Mouse (Mus musculus) CD4-positive helper T cell, adult 2 months (primary cell): Measurements from ENCODE around the gene Fbxw5.

Experiments used
- DNase-seq: peaks from one replicate; pipeline ENCODE4 v3.0.0-alpha.2; 2012; ENCODE audit warnings: low read depth, missing footprints, low spot score

The Fbxw5 gene

DNA sequence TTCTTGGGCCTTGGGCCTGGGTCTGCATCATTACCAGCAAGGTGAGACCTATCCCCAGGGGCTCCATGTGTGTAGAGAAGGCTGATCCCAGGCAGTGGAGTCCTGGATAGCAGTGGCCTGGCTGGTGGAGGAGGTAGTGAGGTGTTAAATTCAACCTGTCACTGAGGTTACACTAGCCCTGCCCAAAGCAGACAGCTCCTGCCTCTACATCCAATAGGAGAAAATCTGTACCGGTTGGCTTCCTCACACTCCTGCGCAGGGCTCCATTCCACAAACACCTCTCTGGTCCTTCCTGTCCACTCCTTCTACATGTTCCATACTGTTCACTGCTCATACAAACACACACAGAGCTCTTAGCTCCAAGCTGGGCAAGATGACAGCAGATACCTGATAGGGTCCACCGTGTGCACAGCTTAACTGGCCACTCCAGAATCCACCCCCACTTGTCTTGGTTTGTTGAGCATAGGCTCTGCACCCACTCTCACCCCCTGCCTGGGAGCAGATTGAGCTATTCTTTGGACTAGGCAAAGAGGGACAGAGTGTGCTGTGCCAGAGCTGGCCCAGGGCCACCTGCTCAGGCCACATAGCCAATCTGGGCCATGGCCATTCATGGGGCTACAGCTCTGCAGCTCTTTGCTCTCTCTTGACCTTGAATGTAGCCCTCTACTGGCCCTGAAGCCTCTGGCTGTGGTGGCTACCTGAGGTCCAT, 22.4 kb upstream of the Fbxw5 start:
- no peak for DNase-seq

DNA sequence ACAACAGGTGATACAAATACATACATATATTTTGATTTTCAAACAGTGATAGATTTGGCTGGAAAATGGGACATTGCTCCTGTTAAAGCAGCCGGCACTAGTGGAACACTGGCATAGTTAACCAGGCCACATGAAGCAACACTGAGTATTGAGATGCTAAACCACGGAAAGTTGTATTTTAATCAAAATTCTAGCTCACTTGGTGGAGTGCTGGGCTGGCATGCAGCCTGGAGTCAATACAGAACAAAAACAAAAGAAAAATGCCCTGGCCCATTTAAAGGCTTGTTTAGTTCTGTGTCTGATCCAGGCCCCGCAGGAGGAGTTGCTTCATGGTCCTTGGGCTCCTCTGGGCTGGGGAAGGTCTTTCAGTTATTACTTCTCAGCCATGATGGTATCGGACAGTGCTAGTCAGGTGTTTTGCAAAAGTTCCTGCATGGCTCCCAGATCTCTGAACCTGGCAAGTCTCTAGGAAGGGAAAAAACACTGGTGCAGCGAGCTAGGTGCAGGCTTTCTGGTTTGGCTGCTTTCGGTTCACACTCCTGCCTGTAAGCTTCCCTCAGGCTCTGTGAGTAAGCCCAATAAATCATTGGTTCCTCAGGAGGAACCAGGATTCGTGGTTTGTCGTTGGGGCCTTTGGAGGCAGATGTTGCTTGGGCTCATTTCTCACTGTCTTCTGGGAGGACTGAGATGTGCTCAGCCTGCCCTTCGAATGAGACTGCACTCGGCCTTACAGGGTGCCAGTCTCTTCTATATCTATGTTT, 20.8 kb upstream of the Fbxw5 start:
- DNase-seq = no peak

DNA sequence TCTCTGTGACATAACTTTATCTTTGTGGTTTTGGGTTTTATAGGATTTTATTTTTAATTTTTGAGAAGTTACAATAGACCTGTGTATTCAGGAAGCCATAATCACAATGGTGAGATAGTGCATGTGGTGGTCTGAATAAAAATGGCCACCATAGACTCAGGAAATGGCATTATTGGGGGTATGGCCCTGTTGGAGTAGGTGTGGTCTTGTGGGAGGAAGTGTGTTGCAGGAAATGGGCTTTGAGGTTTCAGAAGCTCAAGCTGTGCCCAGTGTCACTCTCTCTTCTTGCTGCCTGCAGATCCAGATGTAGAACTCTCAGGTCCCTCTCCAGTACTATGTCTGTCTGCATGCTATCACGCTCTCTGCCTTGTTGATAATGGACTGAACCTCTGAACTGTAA, 20.0 kb upstream of the Fbxw5 start:
- DNase-seq = no peak

DNA sequence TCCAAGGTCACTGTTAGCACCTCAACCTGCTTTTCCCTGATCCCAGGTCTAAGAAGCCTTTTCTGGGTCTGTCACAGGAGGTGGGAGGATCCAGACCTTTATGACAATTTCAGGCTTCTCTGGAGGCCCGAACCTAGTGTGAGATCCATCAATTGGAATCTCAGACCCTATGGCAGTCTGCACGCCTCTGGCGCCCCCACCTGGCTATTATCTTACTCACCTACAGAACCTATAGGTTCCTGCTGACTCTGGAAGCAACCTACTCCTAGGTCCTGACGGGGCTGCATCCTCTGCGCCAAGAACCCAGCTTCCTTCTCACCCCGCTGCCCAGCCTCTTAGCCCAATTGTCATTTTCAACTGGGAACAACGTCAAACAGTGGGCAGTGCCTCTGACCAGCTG, 17.6 kb upstream of the Fbxw5 start:
- peak; percentile 81 for DNase-seq

DNA sequence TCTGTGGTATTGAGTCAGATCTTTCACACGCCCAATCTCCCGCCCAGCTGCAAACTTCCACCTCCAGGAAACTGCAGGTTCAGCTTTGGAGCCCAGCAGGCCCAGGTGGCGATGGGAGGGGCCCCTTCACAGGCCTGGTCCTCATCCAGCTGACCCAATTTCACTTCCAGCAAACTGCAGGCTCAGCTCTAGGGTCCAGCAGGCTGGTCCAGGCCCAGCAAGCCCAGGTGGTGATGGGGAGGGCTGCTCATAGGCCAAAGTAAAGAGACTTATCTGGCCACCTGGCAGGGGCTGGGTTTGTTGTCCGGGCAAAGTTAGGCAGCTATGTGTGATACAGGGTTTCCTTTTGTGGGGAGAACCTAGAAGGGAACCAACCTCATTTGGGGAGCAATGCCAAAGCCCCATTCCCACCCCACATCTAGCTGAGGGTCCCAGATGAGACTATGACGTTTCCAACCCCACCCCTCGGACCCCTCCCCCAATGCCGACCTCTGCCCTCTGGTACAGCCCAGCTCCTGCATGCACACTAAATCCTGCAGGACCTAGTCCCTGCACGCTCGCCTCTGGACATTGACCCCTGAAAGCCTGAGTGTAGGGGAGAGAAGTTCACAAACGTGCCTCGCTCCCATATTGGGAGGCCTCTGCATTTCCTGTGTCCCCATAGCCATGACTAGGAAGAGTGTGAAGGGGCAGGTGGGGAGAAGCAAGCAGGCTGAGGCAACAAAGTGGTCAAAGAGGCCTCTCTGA, 15.5 kb upstream of the Fbxw5 start:
- DNase-seq = no peak

DNA sequence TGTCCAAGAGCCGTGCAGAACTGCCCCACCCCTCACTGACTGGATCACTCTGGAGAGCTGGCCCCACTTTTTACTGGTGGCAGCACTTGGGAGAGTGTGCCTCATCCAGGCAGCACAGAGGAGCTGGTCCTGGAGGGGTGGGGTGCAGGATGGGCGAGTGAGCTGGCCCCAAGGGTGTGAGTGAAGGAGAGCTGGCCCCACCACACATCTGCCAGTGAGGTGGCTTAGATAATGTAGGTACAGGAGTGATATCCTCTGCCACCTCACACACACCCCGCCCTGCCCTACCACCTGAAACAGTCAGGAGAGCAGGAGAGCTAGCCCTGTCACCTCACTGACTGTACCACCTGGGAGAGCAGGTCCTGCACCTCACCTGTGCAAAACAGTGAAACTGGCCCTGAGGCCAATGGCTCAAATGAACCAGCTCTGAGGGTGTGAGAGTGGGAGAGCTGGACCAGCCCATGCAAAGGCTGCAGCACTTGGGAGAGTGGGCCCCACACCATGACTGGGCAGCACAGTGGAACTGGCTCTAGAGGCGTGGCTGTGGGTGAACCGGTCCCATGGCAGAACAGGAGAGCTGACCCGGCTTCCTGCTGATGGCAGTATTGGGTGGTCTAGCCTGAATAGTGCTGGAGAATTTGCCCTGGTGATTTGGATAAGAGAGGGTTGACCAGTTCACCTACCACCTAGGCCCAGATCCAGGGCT, 12.4 kb upstream of the Fbxw5 start:
- DNase-seq = no peak

DNA sequence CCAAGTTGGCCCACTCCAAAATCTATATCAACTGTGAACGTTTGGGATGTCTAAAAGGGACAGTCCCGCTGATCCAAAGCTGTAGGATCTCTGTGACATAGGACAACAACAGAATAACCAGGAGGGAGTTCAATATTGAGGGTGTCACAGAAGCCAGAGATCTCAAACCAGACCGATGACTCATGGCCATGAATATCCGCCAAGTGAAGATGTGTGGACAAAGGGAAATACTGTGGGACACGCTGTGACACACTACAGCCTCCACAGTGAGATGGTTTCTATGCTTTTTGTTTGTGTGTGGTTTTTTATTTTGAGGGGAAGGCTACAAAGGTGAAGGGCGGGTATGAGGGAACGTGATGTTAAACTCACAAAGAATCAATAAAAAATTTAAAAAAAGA, 11.9 kb upstream of the Fbxw5 start:
- no peak for DNase-seq

DNA sequence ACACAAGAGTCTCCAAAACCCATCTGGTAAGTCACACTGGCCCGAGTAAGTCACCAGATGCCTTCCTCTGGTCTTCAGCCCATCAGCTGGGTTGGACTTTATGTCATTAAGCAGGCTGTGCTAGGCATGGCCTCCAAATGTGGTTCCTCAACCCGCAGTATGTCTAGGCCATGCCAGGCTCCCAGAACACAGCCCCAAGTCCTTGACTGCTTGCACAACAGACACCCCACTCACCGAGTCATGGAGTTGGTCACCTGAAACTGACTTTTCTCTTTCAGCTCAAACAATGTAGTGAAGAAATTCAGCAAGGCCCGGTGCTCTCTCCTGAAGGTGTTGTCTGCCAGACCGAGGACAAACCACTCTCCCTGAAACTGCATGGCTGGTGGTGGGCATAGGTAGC, 7.6 kb upstream of the Fbxw5 start:
- DNase-seq = no peak

DNA sequence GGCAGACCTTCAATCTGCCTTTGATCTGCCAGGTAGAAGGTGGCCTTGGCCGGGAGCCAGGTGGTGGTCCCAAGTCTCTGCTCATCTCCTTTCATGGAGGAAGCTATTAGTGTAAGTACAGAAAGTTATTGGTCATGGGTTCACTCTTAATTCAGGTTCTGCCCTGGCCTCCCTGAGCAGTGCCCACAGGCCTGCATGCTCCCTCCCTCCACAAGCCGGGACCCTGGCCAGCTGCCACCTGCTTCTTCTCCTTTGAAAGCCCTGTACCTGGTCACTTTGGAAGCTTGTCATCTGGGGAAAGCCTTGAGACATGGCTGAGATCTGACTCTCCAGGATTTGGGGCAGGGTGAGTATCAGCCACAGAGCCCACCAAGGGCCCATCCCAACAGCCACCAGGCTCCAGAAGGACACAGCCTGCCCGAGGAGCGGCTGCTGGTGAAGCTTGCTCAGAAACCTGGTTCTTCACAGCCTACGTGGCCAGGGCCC, 7.0 kb upstream of the Fbxw5 start, which contains the start of gene Lcn12:
TSS of gene Lcn12 (minus strand) at position 436 of the 486 bp plus-strand sequence.
- no peak for DNase-seq

DNA sequence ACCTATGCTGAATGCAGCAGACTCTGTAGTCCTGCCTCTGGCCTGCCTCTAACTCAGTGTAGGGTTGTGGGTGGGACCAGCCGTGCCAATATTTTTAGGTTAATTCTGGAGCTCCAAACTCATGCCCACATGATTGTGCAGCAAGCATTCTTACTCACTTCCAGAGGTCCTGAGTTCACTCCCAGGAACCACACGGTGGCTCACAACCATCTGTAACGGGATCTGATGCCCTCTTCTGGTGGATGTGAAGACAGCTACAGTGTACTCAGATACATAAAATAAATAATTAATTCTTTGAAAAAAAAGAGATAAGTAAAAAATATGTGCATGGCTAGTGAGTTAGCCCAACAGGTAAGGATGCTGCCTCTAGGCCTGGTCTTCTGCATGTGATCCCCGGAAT, 4.1 kb upstream of the Fbxw5 start:
- peak; percentile 52 for DNase-seq

DNA sequence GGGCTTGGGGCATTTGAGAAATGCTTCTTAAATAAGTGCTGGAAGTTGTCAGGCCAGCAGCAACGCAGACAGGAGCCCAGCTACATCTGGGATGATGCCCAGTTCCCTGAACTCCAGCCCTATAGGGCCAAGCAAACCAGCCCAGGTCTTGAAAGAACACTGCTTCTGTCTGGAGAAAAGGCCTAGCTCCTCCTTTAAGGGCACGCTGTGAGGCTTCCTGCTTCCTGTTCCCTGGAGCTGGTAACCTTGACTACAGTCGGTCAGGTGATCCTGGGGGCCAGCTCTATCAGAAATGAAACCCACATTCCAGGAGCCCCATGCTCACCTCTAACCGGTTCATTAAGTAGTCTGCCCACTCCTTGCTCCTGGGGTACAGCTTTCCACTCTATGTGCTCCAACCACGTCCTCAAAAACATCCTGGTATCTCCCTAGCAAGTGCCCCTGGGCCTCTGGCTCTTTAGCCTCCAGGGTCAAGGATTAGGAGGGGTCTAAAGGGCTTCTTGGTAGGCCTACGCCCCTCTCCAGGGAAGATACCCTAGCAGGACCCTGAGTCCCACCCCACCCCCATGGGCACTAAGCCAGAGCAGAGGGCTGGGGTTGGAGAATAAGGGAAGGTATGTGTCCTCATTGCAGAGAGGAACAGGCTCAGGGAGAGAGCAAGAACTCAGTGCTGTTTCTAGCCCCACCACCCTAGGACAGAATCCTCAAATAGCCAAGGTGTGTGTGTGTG, 2.5 kb upstream of the Fbxw5 start:
- DNase-seq = no peak

DNA sequence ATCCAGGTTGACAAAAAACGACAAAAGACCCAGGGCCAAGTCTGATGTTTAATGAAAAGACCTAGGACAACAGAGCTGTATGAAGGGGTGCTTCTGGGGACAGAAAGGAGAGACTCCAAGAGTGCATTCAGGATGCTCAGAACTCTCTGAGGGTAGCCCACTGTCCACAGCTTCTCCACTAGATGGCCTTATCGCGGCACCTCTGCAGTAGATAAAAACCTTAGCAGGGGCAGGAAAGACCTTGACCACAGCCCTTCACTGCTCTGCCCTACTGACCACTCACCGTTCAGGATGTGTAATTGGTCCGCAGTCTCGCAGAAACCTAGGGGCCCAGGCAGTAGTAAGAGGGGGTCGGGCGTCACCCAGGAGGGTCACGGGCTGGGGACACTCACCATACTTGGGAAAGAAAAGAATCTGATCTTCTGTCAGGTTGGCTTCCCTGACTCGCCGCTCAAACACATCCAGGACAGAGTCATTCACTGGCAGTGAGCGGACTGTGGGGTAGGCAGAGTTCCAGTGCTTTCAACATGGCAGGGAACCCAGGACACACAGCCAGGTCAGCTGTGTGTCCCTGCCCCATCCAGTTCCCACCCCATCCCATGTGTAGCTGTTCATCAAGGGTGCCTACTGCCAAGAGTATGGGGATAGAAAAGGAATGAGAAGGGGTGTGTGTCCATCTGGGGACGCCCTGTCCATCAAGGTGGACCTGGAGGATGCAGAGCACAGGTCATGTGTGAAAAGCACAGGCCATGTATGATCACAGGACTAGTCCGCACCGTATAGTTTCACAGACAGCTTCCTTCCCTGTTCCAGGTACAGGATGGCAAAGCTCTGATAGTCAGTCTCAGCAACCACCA, 1.7 kb upstream of the Fbxw5 start:
- DNase-seq = no peak

DNA sequence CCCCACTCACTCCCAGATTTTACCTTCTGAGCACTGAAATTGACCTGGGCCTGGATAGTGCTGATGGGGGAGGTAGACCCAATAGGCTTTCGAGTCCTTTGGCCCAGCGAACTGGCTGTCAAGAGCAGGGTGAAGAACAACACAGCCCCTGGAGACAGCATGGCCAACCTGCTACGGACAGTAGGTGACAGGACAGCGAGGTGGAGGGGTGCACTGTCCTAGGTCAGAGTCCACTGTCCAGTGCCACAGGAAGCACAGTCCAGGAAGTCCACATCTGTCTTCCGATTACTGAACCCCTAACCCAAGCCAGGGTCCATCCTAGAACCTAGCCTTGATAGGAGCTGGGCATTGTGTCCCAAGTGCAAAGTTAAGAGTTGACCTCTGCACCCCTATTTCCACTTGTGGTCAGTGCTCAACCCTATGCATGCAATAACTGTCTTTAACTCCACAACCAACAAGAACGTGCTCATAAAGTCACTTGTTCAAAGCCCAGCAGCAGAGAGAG, 427 bp upstream of the Fbxw5 start:
- DNase-seq = no peak

DNA sequence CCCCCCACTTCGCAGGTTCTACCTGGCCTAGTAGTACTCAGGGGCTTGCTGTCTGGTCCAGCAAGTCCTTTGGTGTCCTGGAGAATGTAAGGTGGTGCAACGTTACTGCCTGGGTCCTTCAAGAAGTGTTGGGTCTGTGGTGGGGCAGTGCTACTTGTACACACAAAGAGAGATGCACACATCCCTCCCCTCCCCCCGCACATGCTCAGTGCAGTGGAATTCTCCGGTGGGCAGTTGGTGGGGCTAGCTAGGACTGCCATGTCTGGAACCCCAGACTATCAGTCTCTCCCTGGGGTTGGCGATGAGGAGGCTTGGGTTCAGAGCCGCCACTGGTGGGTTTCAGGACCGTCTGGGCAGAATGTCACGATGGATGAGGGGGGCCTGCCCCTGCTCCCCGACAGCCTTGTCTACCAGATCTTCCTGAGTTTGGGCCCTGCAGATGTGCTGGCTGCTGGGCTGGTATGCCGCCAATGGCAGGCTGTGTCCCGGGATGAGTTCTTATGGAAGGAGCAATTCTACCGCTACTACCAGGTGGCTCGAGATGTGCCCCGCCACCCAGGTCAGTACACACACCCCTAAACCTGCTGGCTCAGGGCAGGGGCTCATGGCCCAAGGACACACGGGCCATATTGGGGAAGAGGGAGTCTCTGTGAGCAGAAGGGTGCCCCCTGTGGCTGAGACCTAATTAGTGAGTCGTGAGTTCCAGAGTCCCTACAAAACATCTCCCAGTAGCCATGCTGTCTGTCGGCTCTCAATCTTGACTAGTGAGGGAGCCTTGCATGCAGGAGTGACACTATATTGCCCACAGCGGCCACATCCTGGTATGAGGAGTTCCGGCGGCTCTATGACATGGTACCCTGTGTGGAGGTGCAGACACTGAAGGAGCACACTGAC, 1.3 kb downstream of the Fbxw5 start, which contains the start of gene C8g:
TSS of gene C8g (minus strand) at position 127 of the 894 bp plus-strand sequence.
- DNase-seq = peak; percentile 21

DNA sequence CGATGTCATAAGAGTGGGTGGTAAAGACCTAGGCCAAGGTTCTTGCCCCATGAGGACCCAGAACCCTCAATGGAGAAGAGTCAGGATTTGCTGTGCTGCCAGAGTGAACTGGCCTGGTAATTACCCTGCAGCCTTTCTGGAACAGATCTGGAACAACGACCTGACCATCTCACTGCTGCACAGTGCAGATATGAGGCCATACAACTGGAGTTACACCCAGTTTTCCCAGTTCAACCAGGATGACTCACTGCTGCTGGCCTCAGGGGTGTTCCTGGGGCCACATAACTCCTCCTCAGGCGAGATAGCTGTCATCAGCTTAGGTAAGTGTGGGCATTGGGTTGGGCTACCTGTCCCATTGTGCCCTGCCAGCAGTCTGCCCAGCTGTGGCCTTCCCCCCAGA, 2.2 kb downstream of the Fbxw5 start:
- DNase-seq = no peak

DNA sequence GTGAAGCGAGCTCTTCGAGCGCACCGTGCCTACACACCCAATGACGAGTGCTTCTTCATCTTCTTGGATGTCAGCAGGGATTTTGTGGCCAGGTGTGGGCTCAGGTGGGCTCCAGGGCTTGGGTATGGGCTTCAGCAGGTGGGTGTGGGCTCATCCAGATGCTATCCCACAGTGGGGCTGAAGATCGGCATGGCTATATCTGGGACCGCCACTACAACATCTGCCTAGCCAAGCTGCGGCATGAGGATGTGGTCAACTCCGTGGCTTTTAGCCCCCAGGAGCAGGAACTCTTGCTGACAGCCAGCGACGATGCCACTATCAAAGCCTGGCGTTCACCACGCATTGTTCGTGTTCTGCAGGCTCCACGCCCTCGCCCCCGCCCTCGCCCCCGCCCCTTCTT, 4.0 kb downstream of the Fbxw5 start:
- DNase-seq = no peak

DNA sequence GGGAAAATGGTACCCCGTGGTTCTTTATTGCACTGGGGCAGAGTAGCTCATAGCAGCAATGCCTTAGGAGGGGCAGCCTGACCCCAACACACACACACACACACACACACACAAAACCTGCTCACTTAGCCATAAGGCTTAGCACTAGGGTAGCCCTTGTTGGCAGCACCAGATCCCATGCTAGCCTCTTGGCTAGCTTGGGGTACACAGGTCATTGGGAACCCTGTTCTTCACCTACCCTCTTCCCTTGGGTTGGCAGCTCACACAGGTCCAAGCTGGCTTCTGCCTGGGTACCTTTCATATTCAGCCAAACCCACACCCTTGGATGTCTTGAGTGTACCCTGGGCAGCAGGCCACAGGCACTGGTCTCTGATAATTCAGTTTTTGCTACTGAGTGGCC, 4.5 kb downstream of the Fbxw5 start:
- DNase-seq = no peak

DNA sequence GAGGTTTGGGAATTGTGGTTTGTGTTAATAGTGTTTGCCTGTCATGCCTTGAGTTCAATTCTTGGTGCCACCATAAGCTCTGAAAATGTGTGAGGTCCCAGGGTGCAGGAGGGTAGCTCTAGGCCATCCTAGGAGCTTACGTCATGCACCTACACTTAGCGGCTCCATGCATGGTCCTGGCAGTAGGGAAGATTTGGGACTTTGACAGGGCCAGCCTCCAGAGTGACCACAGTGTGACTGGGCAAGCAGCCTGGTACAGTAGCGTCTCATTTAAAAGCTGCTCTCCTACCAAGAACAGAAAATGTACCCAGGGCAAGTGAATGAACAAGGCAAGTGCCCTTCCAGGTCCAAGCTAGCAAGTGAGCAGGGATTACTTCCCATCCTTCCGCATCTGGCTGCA, 5.3 kb downstream of the Fbxw5 start:
- DNase-seq = no peak

DNA sequence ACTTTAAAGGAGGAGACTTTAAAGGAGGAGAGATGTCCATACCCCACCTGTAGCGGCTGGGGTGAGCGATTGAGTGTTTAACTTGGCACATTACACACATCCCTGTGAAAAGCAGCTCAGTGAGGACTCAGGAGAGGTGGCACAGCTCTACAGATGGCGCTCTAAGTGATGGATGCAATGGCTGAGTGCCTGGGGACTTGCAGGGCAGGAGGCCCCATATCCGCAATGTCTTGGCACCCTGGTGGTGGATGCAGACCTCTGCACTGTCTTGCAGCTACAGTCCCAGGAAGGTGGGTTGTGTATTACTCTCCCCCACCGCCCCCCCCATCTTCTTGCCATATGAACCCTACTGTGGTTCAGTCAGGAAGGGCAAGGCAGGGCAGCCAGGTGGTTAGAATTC, 6.4 kb downstream of the Fbxw5 start:
- peak; percentile 47 for DNase-seq
